Mouse (Mus musculus) WW6 (cell line): ENCODE results near the gene Lrrc9.

Source experiments
- DNase-seq: peaks from one replicate; pipeline ENCODE4 v3.0.0-alpha.2; 2013; ENCODE audit warnings: low read depth, low spot score

Gene Lrrc9

GRCm38 (mm10) chr12:72467789-72468188 lies 26.1 kb downstream of the Lrrc9 start:
- DNase-seq: no peak

- no peak for DNase-seq
Measured at GRCm38 (mm10) chr12:72476773-72477450, 35.2 kb downstream of the Lrrc9 start.

- no peak for DNase-seq
Measured at GRCm38 (mm10) chr12:72482226-72482625, 40.6 kb downstream of the Lrrc9 start.

- DNase-seq: no peak
Measured at GRCm38 (mm10) chr12:72484872-72485271, 43.2 kb downstream of the Lrrc9 start.

GRCm38 (mm10) chr12:72487498-72487897 lies 45.8 kb downstream of the Lrrc9 start:
- no peak for DNase-seq

GRCm38 (mm10) chr12:72489995-72490394 lies 48.3 kb downstream of the Lrrc9 start:
- DNase-seq: no peak

- DNase-seq: no peak
Measured at GRCm38 (mm10) chr12:72491063-72491719, 49.5 kb downstream of the Lrrc9 start.

- DNase-seq: no peak
Measured at GRCm38 (mm10) chr12:72496866-72497600, 55.4 kb downstream of the Lrrc9 start.

GRCm38 (mm10) chr12:72509606-72510005 lies 67.9 kb downstream of the Lrrc9 start:
- no peak for DNase-seq

- no peak for DNase-seq
Measured at GRCm38 (mm10) chr12:72515446-72515845, 73.8 kb downstream of the Lrrc9 start.

GRCm38 (mm10) chr12:72518114-72518728 lies 76.6 kb downstream of the Lrrc9 start:
- DNase-seq: no peak

- no peak for DNase-seq
Measured at GRCm38 (mm10) chr12:72519352-72519751, 77.7 kb downstream of the Lrrc9 start.

GRCm38 (mm10) chr12:72519855-72520254 lies 78.2 kb downstream of the Lrrc9 start:
- no peak for DNase-seq

- DNase-seq: peak; percentile 18
Measured at GRCm38 (mm10) chr12:72520645-72521044, 79.0 kb downstream of the Lrrc9 start.

- DNase-seq: no peak
Measured at GRCm38 (mm10) chr12:72525588-72525987, 83.9 kb downstream of the Lrrc9 start.

- DNase-seq: no peak
Measured at GRCm38 (mm10) chr12:72532303-72532702, 90.6 kb downstream of the Lrrc9 start.

GRCm38 (mm10) chr12:72533986-72534385 lies 92.3 kb downstream of the Lrrc9 start:
- no peak for DNase-seq

GRCm38 (mm10) chr12:72535599-72535998 lies 93.9 kb downstream of the Lrrc9 start:
- DNase-seq: no peak

- peak; percentile 98 for DNase-seq
Measured at GRCm38 (mm10) chr12:72536021-72536597, 94.4 kb downstream of the Lrrc9 start, which contains the start of gene Pcnx4. Gene Pcnx4, plus strand, starts transcription at chr12:72536383.

- no peak for DNase-seq
Measured at GRCm38 (mm10) chr12:72538571-72538970, 96.9 kb downstream of the Lrrc9 start.

GRCm38 (mm10) chr12:72554347-72554746 lies 112.7 kb downstream of the Lrrc9 start:
- DNase-seq: no peak
